Mouse (Mus musculus) left cerebral cortex, adult 11 months (tissue): Measurements from ENCODE around the gene Cenpo.
"Not testable (repeated sequence)": the region's sequence is repeated elsewhere in the genome, so short reads cannot be mapped to it uniquely, and the experiment has no call there.

Experiments used
- DNase-seq: peaks from one replicate; pipeline ENCODE4 v3.0.0; 2022; ENCODE audit warnings: low spot score

Cenpo gene

DNA sequence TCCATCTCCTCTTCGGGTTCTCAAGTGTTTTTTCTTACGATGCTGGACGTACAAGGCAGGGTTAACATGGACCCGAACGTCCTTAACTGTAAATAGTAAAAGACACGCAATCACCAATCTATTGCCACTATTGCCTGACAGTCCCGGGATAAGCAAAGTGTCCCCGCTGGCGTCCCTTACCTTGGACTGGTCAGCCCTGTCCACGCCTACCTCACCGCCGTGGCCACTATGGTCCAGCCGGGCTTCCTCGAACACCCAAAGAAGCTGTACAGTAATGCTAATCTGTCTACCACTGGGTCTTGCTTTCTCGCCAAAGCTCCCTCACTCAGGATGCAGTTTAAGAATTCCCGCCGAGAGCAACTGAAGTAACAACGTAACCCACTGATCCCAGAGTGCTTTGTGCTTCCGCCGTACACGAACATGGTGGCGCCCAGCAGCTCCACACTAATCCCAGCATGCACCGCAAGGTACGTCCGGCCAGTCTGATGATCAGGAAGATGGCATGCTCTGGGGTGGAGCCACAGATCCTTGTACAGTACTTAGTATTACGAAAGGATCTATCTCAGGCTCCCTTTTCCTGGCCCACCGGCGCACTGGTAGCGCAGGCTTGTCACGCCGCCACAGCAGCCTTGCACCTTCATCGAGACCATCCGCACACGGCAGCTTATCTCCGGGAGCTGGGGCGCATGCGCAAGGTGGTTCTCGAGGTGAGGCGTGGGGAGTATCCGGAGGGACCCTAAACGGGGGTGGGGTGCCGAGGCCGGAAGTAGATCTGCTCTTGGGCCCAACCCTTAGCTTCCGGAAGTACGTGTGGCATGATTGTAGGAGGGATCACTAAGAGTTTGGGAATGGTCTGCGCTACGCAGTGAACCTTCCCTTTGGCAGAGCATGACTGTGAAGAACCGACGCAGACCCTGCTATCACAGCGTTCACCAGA lies at the start of gene Cenpo, which contains the start of gene Ptrhd1:
Gene Cenpo, minus strand, starts transcription at position 723 of the 937 bp plus-strand sequence.
Gene Ptrhd1, plus strand, starts transcription at position 456 of the 937 bp plus-strand sequence.
- DNase-seq = peak; percentile 95

DNA sequence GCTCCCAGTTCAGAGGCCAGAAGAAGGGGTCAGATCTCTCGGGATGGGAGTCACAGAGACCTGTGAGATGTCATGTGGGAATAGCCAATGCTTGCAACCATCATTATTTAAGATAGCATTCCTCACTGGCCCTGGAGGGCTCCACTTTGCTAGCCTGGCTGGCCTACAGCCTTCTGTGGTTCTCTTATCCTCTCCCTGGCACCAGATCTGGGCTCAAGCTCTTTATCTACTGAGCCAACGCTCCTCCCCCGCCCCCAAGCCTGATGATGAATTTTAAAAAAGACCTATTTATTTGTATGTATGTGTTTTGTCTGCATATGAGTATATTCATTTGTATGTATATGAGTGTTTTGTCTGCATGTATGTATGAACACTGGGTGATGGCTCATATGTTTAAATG lies 45.8 kb upstream of the Cenpo start:
- DNase-seq = no peak

DNA sequence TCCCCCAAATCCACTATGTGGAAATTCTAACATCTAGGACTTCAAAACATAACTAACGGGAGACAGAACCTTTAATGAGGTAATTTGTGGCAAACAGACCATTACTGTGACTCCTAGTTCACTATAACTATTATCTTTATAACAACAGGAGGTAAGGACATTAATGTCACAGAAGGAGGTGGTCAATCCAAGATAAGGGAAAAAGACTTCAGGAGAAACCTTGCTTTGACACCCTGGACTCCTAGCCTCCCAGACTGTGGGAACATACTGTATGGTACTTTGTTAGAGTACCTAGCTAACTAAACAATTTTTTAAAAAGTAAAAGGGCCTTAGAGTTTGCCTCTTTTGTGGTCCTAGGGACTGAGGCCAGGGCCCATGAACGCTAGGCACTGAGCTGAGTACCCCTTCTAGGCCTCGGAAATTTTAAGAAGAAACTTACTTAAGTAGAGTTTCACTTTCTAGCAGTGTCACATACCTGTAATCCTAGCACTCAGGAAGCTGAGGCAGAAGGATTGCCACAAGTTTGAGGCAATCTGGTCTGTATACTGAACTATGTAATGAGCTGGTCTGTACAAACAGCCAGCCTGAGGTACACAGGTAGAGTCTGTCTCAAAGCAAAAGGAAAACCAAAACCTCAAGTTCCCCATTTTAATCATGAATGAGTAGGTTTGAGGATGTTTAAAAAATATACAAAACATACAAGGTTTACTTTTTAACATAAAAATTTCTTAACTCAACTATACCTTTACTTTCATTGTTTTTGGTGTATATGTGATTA lies 45.1 kb upstream of the Cenpo start:
- DNase-seq = no peak

DNA sequence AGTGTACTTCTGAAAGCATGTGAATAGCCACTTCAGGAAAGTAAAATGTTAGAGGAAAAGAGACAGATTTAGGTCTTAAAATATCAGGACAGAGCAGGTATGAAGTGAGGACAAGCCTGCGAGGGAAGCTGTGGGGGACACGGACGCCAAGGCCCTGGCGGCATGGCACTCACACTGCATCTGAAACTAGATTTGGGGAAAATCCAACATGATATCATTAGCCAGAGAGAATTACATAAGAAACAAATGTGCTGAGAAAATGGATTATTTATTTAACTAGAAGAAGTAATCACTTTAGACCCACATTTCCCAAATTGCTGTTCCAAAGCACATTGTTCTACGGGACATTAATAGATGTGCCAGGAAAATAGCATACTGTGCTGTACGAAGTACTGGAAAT lies 37.0 kb upstream of the Cenpo start:
- DNase-seq = no peak

DNA sequence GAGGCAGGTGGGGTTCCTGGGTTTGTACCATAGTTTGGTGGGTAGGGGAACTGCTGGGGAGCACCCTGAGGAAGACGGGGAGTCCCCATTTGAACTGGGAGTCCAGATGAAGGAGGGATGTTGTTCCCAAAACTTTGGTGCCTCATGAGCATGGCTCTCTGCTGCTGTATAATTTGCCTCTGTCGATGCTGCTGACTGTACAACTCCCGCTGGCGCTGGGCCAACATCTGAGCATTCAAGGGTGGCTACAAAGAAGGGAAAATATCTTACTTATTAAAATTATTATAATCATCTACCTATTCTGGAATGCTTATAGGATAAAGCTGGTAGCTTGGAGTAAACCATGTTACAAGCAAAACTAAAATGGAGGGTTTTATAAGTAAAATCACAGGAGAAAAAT lies 33.7 kb upstream of the Cenpo start:
- DNase-seq = no peak

DNA sequence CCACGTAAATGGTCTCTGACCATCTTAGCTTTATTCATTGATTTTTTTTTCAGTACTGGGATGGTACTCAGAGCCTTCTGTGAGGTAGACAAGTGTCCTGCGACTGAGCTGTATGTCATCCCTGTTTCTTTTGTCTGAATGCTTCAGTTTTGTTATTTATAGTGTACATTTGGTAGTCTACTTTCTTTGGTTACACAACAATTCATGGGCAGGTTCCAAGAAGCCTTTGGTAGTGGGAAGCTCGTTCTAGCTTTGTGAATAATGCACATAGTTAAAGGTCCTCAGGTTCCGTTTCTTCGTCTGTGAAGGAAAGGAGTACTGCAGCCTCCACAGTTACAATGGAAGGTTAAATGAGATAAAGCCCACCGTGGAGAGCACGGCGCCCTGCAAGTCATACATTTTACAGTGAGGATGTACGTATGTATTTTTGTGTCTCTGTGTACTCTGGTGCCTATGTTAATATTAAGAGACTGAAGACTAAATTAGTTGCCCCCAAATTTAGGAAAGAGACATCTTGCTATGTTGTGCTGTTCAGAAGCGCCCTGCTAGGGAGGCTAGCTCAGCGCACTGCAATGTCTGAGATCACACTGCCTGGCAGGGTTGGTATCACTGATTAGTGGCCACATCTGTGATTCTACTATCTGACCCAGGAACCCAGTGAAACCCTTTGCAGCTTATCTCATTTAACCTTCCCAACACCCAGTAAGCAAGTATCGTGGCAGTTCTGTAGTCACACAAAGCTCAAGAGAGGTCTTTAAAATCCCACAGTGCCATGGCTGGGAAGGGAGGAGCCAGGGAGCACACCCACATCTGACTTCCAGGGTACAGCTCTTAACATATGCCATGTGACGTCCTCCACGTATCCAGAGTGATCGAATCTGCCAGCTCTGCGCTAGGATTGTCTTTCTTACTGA lies 18.9 kb upstream of the Cenpo start:
- DNase-seq = no peak

DNA sequence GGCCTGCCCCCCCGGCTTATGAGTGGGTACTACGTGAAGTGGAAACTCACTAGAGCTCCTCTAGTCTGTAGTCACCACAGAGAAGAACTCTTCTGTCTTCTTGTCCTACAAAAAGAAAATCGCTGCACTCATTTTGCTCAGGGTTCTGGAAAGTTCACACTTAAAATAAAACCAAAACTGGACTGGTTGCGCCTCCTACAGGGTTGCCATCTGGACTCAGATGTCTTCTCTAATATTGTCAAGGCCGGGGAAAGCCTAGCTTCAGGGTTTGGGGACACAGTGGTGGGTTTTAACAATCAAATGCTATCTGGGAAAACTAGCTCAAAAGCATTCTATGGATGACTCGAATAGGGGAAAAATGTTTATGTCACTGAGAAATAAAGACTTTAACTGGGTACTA lies 15.7 kb upstream of the Cenpo start:
- no peak for DNase-seq

DNA sequence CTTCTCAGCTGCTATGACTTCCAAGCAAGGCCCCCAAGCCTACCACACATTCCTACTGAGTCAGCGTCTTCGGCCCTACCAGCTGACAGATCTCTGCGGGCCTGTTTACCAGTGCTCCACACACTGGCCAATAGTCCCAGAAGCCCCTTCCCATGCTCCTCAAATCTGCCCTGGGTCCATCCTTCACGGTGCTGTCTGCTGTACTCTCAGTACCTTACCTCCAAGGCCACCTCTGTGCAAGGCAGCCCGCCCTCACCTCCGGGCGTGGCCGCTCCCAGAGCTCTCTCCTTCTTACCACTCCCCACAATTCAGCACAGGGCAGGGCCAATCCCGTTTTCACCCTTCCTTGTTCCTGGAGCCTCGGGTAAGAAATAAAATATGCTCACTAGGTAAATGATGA lies 11.6 kb upstream of the Cenpo start:
- no peak for DNase-seq

DNA sequence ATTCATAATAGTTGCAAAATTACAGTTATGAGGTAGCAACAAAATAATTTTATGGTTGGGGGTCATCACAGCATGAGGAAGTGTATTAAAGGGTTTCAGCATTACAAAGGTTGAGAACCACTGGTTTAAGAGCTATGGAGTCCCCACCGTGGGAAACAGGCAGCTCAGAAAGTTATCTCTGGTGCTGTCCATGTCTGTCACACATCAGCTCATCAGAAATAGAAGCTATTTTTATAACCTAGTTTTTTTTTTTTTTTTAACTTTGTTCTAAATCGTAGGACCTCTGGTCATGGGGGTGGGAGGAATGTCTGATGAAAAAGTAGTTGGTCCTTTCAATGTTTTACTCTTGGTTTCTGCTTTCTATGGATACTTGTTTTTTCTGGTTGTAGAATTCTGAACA lies 9.7 kb upstream of the Cenpo start:
- DNase-seq = no peak

DNA sequence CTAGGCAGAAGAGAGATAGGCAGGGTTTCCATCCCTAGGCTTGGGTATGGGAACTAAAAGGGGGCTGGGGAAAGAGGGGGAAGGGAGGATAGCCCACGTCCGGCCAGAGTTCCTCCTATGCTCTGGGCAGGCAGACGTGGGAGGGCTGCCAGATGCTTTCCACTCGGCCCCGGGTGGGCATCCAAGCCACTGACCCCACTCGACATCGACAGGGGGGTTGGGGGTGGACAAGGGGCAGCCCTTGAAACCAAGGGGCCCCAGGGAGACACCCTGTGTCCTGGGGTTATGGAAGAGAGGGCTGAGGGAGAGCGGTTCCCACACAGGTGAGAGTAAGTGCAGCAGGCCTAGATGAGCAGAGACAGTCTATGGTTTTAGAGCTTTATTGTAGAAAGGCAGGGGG lies 6.2 kb upstream of the Cenpo start:
- not testable (repeated sequence) for DNase-seq

DNA sequence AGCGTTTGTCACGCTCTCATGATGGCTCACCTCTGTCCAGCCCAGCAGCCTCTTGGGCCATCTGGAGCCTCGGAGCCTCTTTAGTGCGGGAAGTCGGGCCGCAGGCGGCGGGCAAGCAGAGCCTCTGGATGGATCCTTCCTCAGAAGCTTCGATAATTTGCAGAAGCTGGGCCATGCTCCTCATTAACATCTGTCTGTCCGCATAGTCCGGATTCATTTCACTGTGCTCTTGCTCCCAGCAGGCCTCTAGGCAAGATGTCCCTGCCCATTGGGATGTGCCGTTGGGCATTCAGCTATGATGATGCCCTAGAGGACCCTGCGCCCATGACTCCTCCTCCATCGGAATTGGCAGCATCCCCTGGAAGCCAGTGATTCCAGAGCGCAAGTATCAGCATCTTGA lies 3.4 kb upstream of the Cenpo start:
- DNase-seq = no peak

DNA sequence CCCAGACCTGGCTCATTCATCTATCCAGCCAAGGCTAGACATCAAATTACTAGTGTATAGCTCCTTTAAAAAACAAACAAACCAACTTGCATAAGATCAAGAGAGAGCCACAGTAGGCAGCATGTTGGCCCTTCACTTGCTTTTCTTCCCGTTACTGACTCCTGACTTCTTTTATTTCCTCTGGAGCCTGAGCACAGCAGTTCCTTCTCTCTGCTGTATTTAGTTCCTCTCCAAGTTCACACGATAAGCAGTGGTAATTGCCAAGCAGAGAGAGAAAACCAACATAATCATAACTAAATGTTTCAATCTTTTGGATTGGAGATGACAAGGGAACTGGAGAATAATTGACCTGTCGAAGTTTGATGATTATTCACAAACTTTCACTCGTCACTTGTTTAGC lies 1.3 kb downstream of the Cenpo start:
- no peak for DNase-seq

DNA sequence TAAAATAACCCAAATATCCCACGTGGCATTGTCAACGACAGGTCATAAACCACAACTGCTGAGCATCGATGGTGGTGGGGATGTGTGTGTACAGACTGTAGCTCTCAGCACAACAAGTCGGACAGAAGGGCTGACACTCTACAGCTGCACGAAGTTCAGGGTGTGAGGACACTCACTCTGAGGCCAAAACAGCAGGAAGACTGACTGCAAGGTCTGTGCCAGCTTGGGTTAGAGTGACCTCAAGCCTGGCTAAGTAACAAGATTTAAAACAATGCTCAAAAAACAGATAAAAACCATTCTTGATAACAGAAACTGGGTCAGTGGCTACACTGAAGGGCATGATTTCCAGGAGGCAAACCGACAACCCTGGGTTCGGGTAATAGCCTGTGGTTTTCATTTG lies 3.9 kb downstream of the Cenpo start:
- DNase-seq = no peak

DNA sequence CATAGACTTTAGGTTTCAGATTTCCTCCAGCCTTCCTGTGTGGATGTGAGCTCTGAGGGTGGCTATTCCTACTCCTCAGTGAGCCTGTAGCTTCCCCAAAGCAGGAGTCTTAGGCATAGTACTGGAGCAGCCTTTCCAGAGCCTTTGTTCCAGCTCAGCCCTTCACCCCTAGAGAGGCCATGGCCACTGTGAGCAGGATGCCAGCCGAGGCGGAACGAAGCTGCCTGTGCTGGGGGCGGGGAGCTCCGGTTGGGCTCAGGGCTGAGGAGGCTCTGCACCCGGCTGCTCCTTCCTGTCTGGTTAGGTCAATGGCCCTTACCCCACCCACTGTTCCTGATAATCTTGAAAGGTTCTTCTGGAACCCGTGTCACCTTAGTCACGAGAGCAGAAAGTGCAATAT lies 21.2 kb downstream of the Cenpo start:
- DNase-seq = no peak

DNA sequence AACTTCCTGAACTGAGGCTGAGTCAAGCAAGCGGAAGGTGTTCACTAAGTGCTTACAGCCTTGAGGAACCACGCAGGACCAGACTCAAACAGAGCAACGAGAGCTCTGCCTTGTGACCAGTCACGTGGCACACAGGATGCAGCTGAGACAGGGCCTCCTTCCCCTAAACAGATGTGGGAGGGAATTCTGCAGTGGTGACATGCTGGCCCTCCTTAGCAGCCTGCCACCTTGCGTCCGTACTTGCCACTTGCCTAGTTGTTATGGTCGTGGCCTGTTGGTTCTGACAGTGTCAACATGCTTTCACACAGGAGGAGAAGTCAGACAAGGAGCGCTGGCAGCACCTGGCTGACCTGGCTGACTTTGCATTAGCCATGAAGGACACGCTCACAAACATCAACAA lies 22.9 kb downstream of the Cenpo start:
- DNase-seq = no peak

DNA sequence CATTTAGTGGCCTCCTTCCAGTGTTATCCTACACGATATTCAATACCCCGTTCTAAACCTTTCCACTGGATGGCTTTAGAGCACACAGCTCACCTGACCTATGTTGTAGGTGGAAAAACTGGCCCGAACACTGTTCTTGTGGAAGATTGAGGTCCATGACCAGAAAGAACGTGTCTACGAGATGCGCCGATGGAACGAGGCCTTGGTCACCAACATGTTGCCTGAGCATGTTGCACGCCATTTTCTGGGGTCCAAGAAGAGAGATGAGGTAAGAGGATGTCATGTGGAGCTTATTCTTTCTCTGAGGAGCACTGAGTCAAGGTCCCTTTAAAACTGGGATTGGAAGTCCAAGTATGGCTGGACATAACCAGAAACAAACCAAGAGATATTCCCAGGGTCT lies 24.9 kb downstream of the Cenpo start:
- DNase-seq = no peak

DNA sequence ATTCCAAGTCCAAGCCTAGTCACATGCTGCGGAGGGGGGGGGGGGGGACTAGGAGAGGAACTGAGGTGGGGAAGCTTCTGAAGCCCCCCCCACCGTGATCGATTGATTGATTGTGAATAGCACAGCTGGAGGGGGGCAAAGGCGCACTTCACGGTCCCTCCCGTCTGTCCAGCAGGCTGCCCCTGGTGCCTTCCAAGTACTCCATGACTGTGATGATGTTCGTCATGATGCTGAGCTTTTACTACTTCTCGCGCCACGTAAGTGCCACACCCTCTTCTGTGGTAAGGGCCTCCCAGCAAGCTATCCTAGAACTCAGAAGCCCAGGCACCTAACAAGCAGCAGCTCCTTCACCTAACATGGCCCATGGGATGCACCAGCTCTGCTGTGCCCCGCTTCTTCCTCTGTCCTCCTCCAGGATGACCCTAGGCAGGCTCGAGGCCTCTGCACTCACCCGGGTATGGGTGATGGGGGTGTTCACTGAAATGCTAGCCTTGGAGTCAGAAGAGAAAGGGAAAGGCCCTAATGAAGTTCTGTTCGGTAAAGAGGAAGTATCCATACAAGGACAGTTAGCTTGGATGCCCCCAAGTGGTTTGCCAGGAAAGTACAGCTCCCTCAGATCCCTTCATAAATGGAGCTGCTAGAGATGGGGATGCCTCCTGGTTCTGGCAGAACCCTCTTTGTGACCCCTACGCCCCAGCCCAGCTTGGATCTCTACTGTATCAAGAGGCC lies 25.5 kb downstream of the Cenpo start:
- peak; percentile 49 for DNase-seq

DNA sequence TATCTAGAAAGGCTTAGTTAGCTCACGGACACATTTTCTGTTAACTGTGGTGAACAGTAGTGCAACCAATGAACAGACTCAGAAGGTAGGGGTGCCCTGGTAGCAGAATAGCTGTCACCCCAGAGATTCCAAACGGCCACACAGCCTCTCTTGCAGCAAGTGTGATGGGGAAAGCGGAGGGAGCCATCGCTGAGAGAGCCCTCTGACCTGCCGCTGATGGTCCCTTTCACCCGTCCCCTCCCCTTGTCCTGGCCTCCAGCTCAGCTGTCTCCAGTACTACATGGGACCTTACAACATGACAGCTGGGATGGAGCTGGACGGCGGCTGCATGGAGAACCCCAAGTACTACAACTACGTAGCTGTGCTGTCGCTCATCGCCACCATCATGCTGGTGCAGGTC lies 28.0 kb downstream of the Cenpo start:
- no peak for DNase-seq

DNA sequence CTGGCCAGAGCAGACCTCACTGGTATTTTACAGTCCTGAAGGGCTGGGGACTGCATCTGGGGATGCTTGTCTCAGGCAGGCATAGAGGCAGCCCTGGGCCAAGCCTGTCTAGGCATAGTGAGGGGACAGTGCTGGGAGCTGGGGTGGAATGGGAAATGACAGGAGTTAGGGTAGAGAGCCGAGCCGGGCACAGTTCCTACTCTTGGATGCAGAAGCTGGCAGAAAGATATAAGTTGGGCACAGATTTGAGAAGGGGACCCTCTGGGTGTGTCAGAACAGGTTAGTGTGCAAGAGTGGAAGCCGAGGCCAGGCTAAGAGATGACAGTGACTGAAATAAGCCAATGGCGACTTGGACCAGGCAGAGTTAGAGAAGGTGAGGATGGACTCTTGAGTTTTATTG lies 31.9 kb downstream of the Cenpo start:
- DNase-seq = no peak

DNA sequence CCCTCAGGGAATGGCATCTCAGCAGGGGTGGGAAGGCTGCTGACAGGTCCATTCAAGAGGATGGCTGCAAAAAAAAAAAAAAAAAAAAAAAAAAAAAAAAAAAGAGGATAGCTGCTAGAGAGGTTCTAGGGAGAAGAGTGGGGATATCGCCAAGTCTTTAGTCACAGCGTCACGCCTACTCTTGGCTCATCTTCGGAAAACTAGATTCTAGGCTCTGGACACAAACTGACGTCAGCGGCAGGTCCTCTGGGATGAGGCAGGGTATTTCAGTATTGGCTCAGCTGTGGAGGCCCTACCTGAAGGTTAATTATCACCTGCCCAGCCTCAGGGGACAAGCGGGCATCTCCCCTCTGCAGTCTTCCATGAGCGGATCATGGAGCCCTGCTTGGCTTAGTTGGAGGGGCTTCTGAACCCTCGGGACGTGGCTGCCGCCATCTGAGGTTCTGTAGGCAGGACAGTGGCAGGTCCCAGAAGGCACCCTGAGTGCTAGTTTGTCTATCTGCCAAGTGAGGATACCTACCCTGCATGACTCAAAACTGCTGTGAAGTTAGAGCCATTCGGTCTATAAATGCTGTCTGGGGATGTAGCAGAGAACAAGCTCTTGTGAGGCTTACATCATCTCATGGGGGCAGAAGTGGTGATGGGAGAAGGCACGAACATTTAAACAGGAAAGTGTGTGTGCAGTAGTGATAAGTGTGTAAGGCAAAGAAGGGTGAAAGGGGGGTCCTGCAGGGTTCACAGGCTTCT lies 32.5 kb downstream of the Cenpo start:
- DNase-seq = peak; percentile 52

DNA sequence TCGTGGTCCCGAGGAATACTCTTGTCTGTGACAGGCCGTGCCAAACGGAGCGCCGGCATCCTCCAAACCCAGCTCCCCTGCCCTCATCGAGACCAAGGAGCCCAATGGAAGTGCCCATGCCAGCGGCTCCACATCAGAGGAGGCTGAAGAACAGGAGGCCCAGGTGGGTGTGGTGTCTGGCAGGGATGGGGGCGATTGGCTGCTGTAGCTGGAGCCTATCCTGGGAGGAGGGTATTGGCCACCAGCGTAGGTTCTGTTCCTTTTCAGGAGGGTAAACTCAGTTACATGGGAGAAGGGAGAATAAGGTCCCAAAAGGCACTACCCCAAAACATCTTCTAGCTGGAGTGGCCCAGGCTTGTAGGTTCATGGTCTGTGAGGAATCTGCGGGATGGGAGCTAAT lies 34.8 kb downstream of the Cenpo start:
- no peak for DNase-seq
